Mouse (Mus musculus): Measurements from ENCODE around the gene Lamb2. TPM values are rescaled to one million over a fixed set of nuclear protein-coding genes. Genes with fewer than 3 reads are reported as not detected.

The Lamb2 gene
- total and polyA plus RNA-seq, 3 experiments: 0.58 to 0.84 TPM; not detected in 1

DNA sequence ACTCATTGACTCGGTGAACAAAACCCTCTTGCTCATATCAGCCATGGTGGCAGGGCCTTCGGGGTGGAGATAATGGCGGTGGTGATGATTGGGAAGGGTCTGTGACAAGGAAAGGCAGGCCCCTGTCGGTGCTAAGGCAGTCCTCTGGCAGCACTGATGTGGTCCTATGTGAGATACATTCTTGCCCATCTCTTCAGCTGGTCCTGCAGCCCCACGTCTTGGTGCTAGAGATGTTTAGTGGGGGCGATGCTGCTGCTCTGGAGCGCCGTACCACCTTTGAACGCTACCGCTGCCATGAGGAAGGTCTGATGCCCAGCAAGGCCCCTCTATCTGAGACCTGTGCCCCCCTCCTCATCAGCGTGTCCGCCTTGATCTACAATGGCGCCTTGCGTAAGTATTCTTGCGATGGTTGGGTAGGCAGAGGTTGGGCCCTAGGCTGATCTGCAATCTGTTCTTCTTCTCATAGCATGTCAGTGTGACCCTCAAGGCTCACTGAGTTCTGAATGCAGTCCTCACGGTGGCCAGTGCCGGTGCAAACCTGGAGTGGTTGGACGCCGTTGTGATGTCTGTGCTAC, 5.9 kb downstream of the Lamb2 start:
- TF ChIP-seq MAX (IDR thresholded peaks at IDR 0.05; ENCODE audit: low read length): no peak
- TF ChIP-seq UBTF (IDR thresholded peaks at IDR 0.05; ENCODE audit: borderline replicate concordance, insufficient read depth, low read depth, low read length): no peak
- no peak for TF ChIP-seq MAFK (IDR thresholded peaks at IDR 0.05; ENCODE audit: borderline replicate concordance, low read depth, low read length)
- TF ChIP-seq TAL1 (IDR thresholded peaks at IDR 0.05; ENCODE audit: low read length): no peak
- TF ChIP-seq GATA1 (IDR thresholded peaks at IDR 0.05; ENCODE audit: low read depth, low read length): no peak
- TF ChIP-seq TBP (IDR thresholded peaks at IDR 0.05; ENCODE audit: low read depth, low read length): no peak
- TF ChIP-seq CHD1 (IDR thresholded peaks at IDR 0.05; ENCODE audit: low read depth, low read length): no peak
- no peak for TF ChIP-seq NRF1 (IDR thresholded peaks at IDR 0.05; ENCODE audit: insufficient read depth, low read depth, low read length, poor library complexity, severe bottlenecking)
- TF ChIP-seq KAT2A (conservative IDR thresholded peaks at IDR 0.05; ENCODE audit: low read depth, low read length): no peak
- TF ChIP-seq ETS1 (IDR thresholded peaks at IDR 0.05; ENCODE audit: low read depth, low read length): no peak
- TF ChIP-seq RAD21 (IDR thresholded peaks at IDR 0.05; ENCODE audit: low read depth, low read length): no peak
- TF ChIP-seq EP300 (IDR thresholded peaks at IDR 0.05; ENCODE audit: low read depth in 1 of 2, low read length in 2 of 2): no peak
- no peak for TF ChIP-seq TCF12 (IDR thresholded peaks at IDR 0.05; ENCODE audit: low read depth, low read length)
- no peak for TF ChIP-seq MEF2A (IDR thresholded peaks at IDR 0.05; ENCODE audit: extremely low read depth, insufficient replicate concordance, low read depth, low read length, poor library complexity, severe bottlenecking)
- no peak for TF ChIP-seq USF1 (IDR thresholded peaks at IDR 0.05; ENCODE audit: low read depth, low read length)
- no peak for TF ChIP-seq SIN3A (IDR thresholded peaks at IDR 0.05; ENCODE audit: low read length)
- no peak overlapping the region for H3K27ac ChIP-seq (ENCODE audit: control insufficient read depth, low read depth, low read length)
- no peak for DNase-seq (ENCODE audit: low read depth, low spot score)
- H3K27me3 ChIP-seq (ENCODE audit: control insufficient read depth in 1 of 2, insufficient read depth in 2 of 2, low read length in 2 of 2): no peaks in the 10 kb centered on the region
- H3K36me3 ChIP-seq (ENCODE audit: control insufficient read depth in 1 of 2, insufficient read depth in 2 of 2, low read length in 2 of 2): no peaks in the 10 kb centered on the region
- H3K79me2 ChIP-seq (ENCODE audit: control insufficient read depth, insufficient read depth, low read length, poor library complexity): no peaks in the 10 kb centered on the region
- no peak overlapping the region for H3K9ac ChIP-seq (ENCODE audit: control insufficient read depth, low read depth, low read length, poor library complexity, severe bottlenecking)
- H3K4me3 ChIP-seq (ENCODE audit: control insufficient read depth in 1 of 2, insufficient read depth in 1 of 2, low read depth in 2 of 2, low read length in 2 of 2): no peak overlapping the region
- H3K4me1 ChIP-seq (ENCODE audit: control insufficient read depth in 1 of 2, insufficient read depth in 2 of 2, low read length in 2 of 2): peaks cover 0 to 5% of the 10 kb centered on the region in 2 experiments; a peak in 2 of 4 replicates
- no peaks in the 10 kb centered on the region for H3K9me3 ChIP-seq (replicated peaks; ENCODE audit: insufficient read depth, low read length)

DNA sequence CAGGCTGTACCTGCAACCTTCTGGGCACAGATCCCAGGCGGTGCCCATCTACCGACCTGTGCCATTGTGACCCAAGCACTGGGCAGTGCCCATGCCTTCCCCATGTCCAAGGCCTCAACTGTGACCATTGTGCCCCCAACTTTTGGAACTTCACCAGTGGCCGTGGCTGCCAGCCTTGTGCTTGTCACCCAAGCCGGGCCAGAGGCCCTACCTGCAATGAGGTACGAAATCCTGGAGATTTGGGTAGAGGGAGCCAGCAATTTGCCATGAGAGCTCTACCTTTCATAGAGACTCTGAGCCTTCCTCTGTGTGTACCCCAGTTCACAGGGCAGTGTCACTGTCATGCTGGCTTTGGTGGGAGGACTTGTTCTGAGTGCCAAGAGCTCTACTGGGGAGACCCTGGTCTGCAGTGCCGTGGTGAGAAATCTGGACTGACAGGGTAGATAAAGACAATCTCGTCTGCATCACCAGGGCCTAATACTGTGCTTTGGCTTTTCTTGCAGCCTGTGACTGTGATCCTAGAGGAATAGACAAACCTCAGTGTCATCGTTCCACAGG, 7.5 kb downstream of the Lamb2 start:
- H3K9me3 ChIP-seq (replicated peaks; ENCODE audit: insufficient read depth, low read length): no peaks in the 10 kb centered on the region
- no peak overlapping the region for H3K9ac ChIP-seq (ENCODE audit: control insufficient read depth, low read depth, low read length, poor library complexity, severe bottlenecking)
- H3K4me3 ChIP-seq (ENCODE audit: control insufficient read depth in 1 of 2, insufficient read depth in 1 of 2, low read depth in 2 of 2, low read length in 2 of 2): no peak overlapping the region
- no peak for TF ChIP-seq BHLHE40 (IDR thresholded peaks at IDR 0.05; ENCODE audit: borderline replicate concordance, low read depth, low read length)
- no peak for TF ChIP-seq ZNF384 (IDR thresholded peaks at IDR 0.05; ENCODE audit: low read depth, low read length)
- no peak for TF ChIP-seq NELFE (IDR thresholded peaks at IDR 0.05; ENCODE audit: low read depth, low read length)
- TF ChIP-seq MAFK (IDR thresholded peaks at IDR 0.05; ENCODE audit: borderline replicate concordance, low read depth, low read length): no peak
- TF ChIP-seq MYC (IDR thresholded peaks at IDR 0.05; ENCODE audit: low read depth, low read length): no peak
- TF ChIP-seq ELF1 (IDR thresholded peaks at IDR 0.05; ENCODE audit: low read depth, low read length): no peak
- no peak for TF ChIP-seq EP300 (IDR thresholded peaks at IDR 0.05; ENCODE audit: low read depth in 1 of 2, low read length in 2 of 2)
- no peak for TF ChIP-seq GABPA (IDR thresholded peaks at IDR 0.05; ENCODE audit: low read depth, low read length)
- no peak for TF ChIP-seq NRF1 (IDR thresholded peaks at IDR 0.05; ENCODE audit: insufficient read depth, low read depth, low read length, poor library complexity, severe bottlenecking)
- TF ChIP-seq POLR2AphosphoS2 (IDR thresholded peaks at IDR 0.05; ENCODE audit: low read length): no peak
- no peak for TF ChIP-seq ZKSCAN1 (IDR thresholded peaks at IDR 0.05; ENCODE audit: low read depth, low read length)
- TF ChIP-seq RAD21 (IDR thresholded peaks at IDR 0.05; ENCODE audit: low read depth, low read length): no peak
- no peak for TF ChIP-seq MAZ (IDR thresholded peaks at IDR 0.05; ENCODE audit: low read depth, low read length)
- TF ChIP-seq POLR2A (IDR thresholded peaks at IDR 0.05; ENCODE audit: control insufficient read depth in 1 of 2, insufficient read depth in 1 of 2, low read depth in 1 of 2, low read length in 2 of 2, poor library complexity in 1 of 2): no peak
- TF ChIP-seq SIN3A (IDR thresholded peaks at IDR 0.05; ENCODE audit: low read length): no peak
- H3K27ac ChIP-seq (ENCODE audit: control insufficient read depth, low read depth, low read length): no peak overlapping the region
- H3K4me1 ChIP-seq (ENCODE audit: control insufficient read depth in 1 of 2, insufficient read depth in 2 of 2, low read length in 2 of 2): peaks cover 4 to 8% of the 10 kb centered on the region in 2 experiments
- DNase-seq (ENCODE audit: low read depth, low spot score): no peak
- H3K79me2 ChIP-seq (ENCODE audit: control insufficient read depth, insufficient read depth, low read length, poor library complexity): peaks cover 13% of the 10 kb centered on the region
- no peaks in the 10 kb centered on the region for H3K27me3 ChIP-seq (ENCODE audit: control insufficient read depth in 1 of 2, insufficient read depth in 2 of 2, low read length in 2 of 2)
- peaks cover 0 to 3% of the 10 kb centered on the region in 2 experiments; a peak in 1 of 4 replicates for H3K36me3 ChIP-seq (ENCODE audit: control insufficient read depth in 1 of 2, insufficient read depth in 2 of 2, low read length in 2 of 2)

Data from MEL (cell line).